8 mouse cellular contexts compared by ENCODE assay signal in the genomic region with DNA sequence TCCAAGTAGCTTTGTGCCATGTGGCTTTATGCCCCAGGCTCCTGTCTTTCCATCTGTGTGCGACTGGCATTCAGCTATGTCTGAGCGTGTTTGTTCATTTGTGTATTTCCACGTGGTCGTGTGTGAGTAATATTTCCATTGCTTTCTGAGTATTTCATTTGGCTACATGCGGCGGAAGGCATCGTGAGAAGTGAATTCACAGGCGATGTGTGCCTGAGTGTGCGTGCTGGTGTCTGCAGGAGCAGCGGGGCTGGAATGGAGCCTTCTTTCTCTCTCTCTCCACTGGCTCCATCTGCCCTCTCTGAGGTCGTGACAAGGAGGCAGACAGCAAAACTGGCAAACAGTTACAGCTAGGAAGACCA. TPM values are rescaled to one million over a fixed set of nuclear protein-coding genes. Genes with fewer than 3 reads are reported as not detected.
A peak's percentile ranks its signal among the peaks of the same experiment; 100 is the strongest.
DNase-seq lines count a peak whose midpoint lies in the region; ATAC-seq and TF ChIP-seq lines count a peak whose summit lies in the region.

No protein-coding gene starts in this region.

- H3K9ac ChIP-seq in heart, embryonic 14.5 days (ENCODE audit: low read length), result peak overlapping the region; percentile 75; the same call in 1 of the 2 replicates
- no peak overlapping the region for H3K9ac ChIP-seq in ES-Bruce4 (ENCODE audit: low read depth, poor library complexity, severe bottlenecking)
- H3K9ac ChIP-seq in forebrain, postnatal 0 days, result peak overlapping the region; percentile 74

- WGBS in heart, embryonic 14.5 days, result 13% methylated on average over 11 of the region's 11 CpGs
- 8% methylated on average over 11 of the region's 11 CpGs for WGBS in forebrain, postnatal 0 days
- 8% methylated on average over 11 of the region's 11 CpGs for WGBS in midbrain, embryonic 10.5 days

- ATAC-seq in heart, embryonic 14.5 days (ENCODE audit: insufficient number of reproducible peaks, insufficient read depth, low FRiP score, low read depth), result no peak
- ATAC-seq in forebrain, postnatal 0 days, result peak; percentile 67
- no peak for ATAC-seq in erythroblast, adult 5-6 weeks (replicated peaks; ENCODE audit: low FRiP score, poor library complexity, severe bottlenecking)

- DNase-seq in heart, postnatal 4 days, result no peak
- DNase-seq in forebrain, postnatal 0 days, result no peak
- DNase-seq in midbrain, embryonic 10.5 days (ENCODE audit: low spot score), result no peak
- DNase-seq in left cerebral cortex, adult 18-20 months (ENCODE audit: low spot score in 2 of 2), result no peak
- DNase-seq in right cerebral cortex, adult 18-20 months, result no peak

- TF ChIP-seq EP300 in ES-Bruce4 (IDR thresholded peaks at IDR 0.05; ENCODE audit: insufficient read depth, low read depth, low read length), result no peak

- no peak overlapping the region for H3K27ac ChIP-seq in heart, embryonic 14.5 days (replicated peaks in 1 of 2; ENCODE audit: control insufficient read depth in 1 of 2, insufficient read depth in 1 of 2, low read depth in 2 of 2, low read length in 2 of 2)
- no peak overlapping the region for H3K27ac ChIP-seq in ES-Bruce4 (ENCODE audit: insufficient read depth, low read length)
- H3K27ac ChIP-seq in forebrain, postnatal 0 days (ENCODE audit: low read depth, low read length), result peak overlapping the region; percentile 90
- H3K27ac ChIP-seq in midbrain, embryonic 10.5 days (replicated peaks), result peak overlapping the region; percentile 85

- H3K4me1 ChIP-seq in heart, embryonic 14.5 days (ENCODE audit: control insufficient read depth in 2 of 2, insufficient read depth in 2 of 2, low read length in 2 of 2), result peaks cover 0 to 10% of the 10 kb centered on the region in 2 experiments; a peak in 2 of 4 replicates
- H3K4me1 ChIP-seq in ES-Bruce4 (ENCODE audit: control insufficient read depth, insufficient read depth, low read length), result no peaks in the 10 kb centered on the region
- peaks cover 43% of the 10 kb centered on the region for H3K4me1 ChIP-seq in forebrain, postnatal 0 days (ENCODE audit: insufficient read depth)
- peaks cover 70% of the 10 kb centered on the region for H3K4me1 ChIP-seq in midbrain, embryonic 10.5 days

- TF ChIP-seq POLR2A in ES-Bruce4 (IDR thresholded peaks at IDR 0.05; ENCODE audit: insufficient read depth, low read length), result no peak

- TF ChIP-seq CTCF in ES-Bruce4 (IDR thresholded peaks at IDR 0.05; ENCODE audit: low read depth, low read length), result no peak
- TF ChIP-seq CTCF in forebrain, postnatal 0 days (IDR thresholded peaks at IDR 0.05; ENCODE audit: low read depth), result no peak

- peak overlapping the region; percentile 94 for H3K4me2 ChIP-seq in heart, embryonic 14.5 days (ENCODE audit: low read length)
- peak overlapping the region; percentile 64 for H3K4me2 ChIP-seq in forebrain, postnatal 0 days (ENCODE audit: low read depth)

- H3K36me3 ChIP-seq in heart, embryonic 14.5 days (ENCODE audit: control insufficient read depth, insufficient read depth, low read length), result no peaks in the 10 kb centered on the region
- no peaks in the 10 kb centered on the region for H3K36me3 ChIP-seq in ES-Bruce4 (ENCODE audit: control insufficient read depth, insufficient read depth, low read length, poor library complexity, severe bottlenecking)
- no peaks in the 10 kb centered on the region for H3K36me3 ChIP-seq in forebrain, postnatal 0 days (ENCODE audit: insufficient read depth)
- no peaks in the 10 kb centered on the region for H3K36me3 ChIP-seq in midbrain, embryonic 10.5 days

- H3K4me3 ChIP-seq in heart, embryonic 14.5 days (ENCODE audit: control insufficient read depth in 1 of 2, insufficient read depth in 1 of 2, low read depth in 1 of 2, low read length in 2 of 2), result peak overlapping the region; percentile 53 to 54
- peak overlapping the region; percentile 69 for H3K4me3 ChIP-seq in ES-Bruce4 (ENCODE audit: low read depth, low read length)
- peak overlapping the region; percentile 29; the same call in 1 of the 2 replicates for H3K4me3 ChIP-seq in forebrain, postnatal 0 days (ENCODE audit: low read depth, low read length)
- H3K4me3 ChIP-seq in midbrain, embryonic 10.5 days, result peak overlapping the region; percentile 62

- H3K27me3 ChIP-seq in heart, embryonic 14.5 days (ENCODE audit: control insufficient read depth, insufficient read depth, low read length), result peaks cover 72% of the 10 kb centered on the region
- peaks cover 5% of the 10 kb centered on the region for H3K27me3 ChIP-seq in ES-Bruce4 (ENCODE audit: control insufficient read depth, insufficient read depth, low read length, poor library complexity, severe bottlenecking)
- no peaks in the 10 kb centered on the region for H3K27me3 ChIP-seq in forebrain, postnatal 0 days (ENCODE audit: insufficient read depth, low read length)
- peaks cover 100% of the 10 kb centered on the region for H3K27me3 ChIP-seq in midbrain, embryonic 10.5 days (ENCODE audit: low read depth, poor library complexity, severe bottlenecking)

- H3K9me3 ChIP-seq in heart, embryonic 14.5 days (ENCODE audit: control insufficient read depth, low read length), result no peaks in the 10 kb centered on the region
- no peaks in the 10 kb centered on the region for H3K9me3 ChIP-seq in ES-Bruce4 (replicated peaks; ENCODE audit: control insufficient read depth, insufficient read depth, low read length, poor library complexity, severe bottlenecking)
- no peaks in the 10 kb centered on the region for H3K9me3 ChIP-seq in forebrain, postnatal 0 days (ENCODE audit: low read length)
- H3K9me3 ChIP-seq in midbrain, embryonic 10.5 days (replicated peaks), result no peaks in the 10 kb centered on the region

RNA-seq across cellular contexts. Expression of gene Calcoco1, which starts 24.1 kb away (rescaled TPM):
- polyA plus RNA-seq in heart, embryonic 14.5 days (2014; fragmentation: Nextera tagmentation; extraction: Ambion mirVana), result 66.2 and 66.5 TPM in 2 replicates
- total RNA-seq in heart, postnatal 4 days (2021), result 10 to 100 TPM; 65.6 to 71.0 TPM
- 47.9 and 51.9 TPM in 2 replicates for polyA plus RNA-seq in ES-Bruce4 (2011; ENCODE audit: insufficient read depth, insufficient read length, low read depth, missing spikeins)
- 42.6 and 47.1 TPM in 2 replicates for total RNA-seq in forebrain, postnatal 0 days (2014; rRNA removed)
- 33.5 and 36.9 TPM in 2 replicates for polyA plus RNA-seq in forebrain, postnatal 0 days (2015; fragmentation: Nextera tagmentation; extraction: Ambion mirVana)
- polyA plus RNA-seq in midbrain, embryonic 10.5 days (2016; fragmentation: Nextera tagmentation; extraction: Ambion mirVana), result 26.0 and 31.1 TPM in 2 replicates
- 10 to 100 TPM; 75.1 to 75.6 TPM for total RNA-seq in left cerebral cortex, adult 18-20 months (2021)
- 122 and 194 TPM in 2 replicates for total RNA-seq in erythroblast, adult 5-6 weeks (2015; ENCODE audit: low replicate concordance)
- total RNA-seq in erythroblast, adult 5-6 weeks (2017; ENCODE audit: low replicate concordance), result 216 and 452 TPM in 2 replicates

Comparison
In these comparisons a context has a peak if more than half of its experiments do, and no peak if none do; other contexts are left out.
1. H3K27ac ChIP-seq: peak in forebrain, postnatal 0 days (single experiment) and midbrain, embryonic 10.5 days (single experiment); none in heart, embryonic 14.5 days (0 of 2) and ES-Bruce4 (single experiment).
2. Peak in every context shown above with its lines, with median percentiles within 50 percentile points of each other: H3K4me3 ChIP-seq.